Mouse (Mus musculus) stomach, embryonic 16.5 days (tissue): Measurements from ENCODE around the gene Fam172a. TPM values are rescaled to one million over a fixed set of nuclear protein-coding genes. Genes with fewer than 3 reads are reported as not detected.
A peak's percentile ranks its signal among the peaks of the same experiment; 100 is the strongest.

ENCODE experiments used
- ATAC-seq: fragments of 200-750 bp; cut with Nextera tagmentation; 2 replicates; pipeline ENCODE4 v1.8.0; 2017; ENCODE audit warnings: moderate number of reproducible peaks, moderate TSS enrichment; ENCODE audit not compliant: insufficient read depth, low FRiP score
- H3K27ac ChIP-seq: fragments of 300-500 bp; sonication (generic); 2 replicates; pipeline ENCODE4 v1.5.1; 2014; ENCODE audit warnings: low read length
- H3K27me3 ChIP-seq: fragments of 300-500 bp; sonication (generic); 2 replicates; pipeline ENCODE4 v1.6.1; 2014; ENCODE audit warnings: low read length, control low read depth, mixed read lengths; ENCODE audit not compliant: control insufficient read depth, insufficient read depth
- H3K36me3 ChIP-seq: fragments of 300-500 bp; sonication (generic); 2 replicates; pipeline ENCODE4 v1.6.1; 2014; ENCODE audit warnings: low read length; ENCODE audit not compliant: control insufficient read depth, insufficient read depth
- H3K4me1 ChIP-seq: fragments of 300-500 bp; sonication (generic); 2 replicates; pipeline ENCODE4 v1.6.1; 2014; ENCODE audit warnings: low read length, control low read depth, mixed read lengths; ENCODE audit not compliant: control insufficient read depth, insufficient read depth
- H3K4me2 ChIP-seq: fragments of 300-500 bp; sonication (generic); 2 replicates; pipeline ENCODE4 v1.6.1; 2014; ENCODE audit warnings: low read depth, low read length, mixed read lengths
- H3K4me3 ChIP-seq: fragments of 300-500 bp; sonication (generic); replicated peaks from 2 replicates; pipeline ENCODE4 v1.5.1; 2014; ENCODE audit warnings: mild to moderate bottlenecking, low read length
- H3K9ac ChIP-seq: fragments of 300-500 bp; sonication (generic); 2 replicates; pipeline ENCODE4 v1.6.1; 2014; ENCODE audit warnings: low read length
- H3K9me3 ChIP-seq: fragments of 300-500 bp; sonication (generic); replicated peaks from 2 replicates; pipeline ENCODE4 v1.6.1; 2016; ENCODE audit warnings: low read length, control low read depth; ENCODE audit not compliant: control insufficient read depth
- WGBS: fragments of 180-500 bp; shearing (Covaris S2); extraction: QIAGEN DNeasy Blood & Tissue Kit; methylation state at CpG from one replicate; pipeline ENCODE4 v1.1.7; 2014; 5-methylcytosine and 5-hydroxymethylcytosine counted together
- polyA plus RNA-seq: library from polyadenylated mRNA; unstranded; fragments of >200 nt; fragmentation: Nextera tagmentation; extraction: Ambion mirVana; gene quantifications from 2 replicates; pipeline ENCODE4 v1.2.1, GENCODE M21; 2015

Fam172a gene
- polyA plus RNA-seq, 1 experiment from 2014 or later: 25.6 TPM

GRCm38 (mm10) chr13:78196236-78196796 lies 494.5 kb downstream of the Fam172a start:
- Histone ChIP-seq H3K36me3 (no peaks in the 10 kb centered on the region), H3K4me3 (peak overlapping the region; percentile 46), H3K27me3 (peaks cover 15% of the 10 kb centered on the region), H3K9ac (peak overlapping the region; percentile 50), H3K4me1 (no peaks in the 10 kb centered on the region; the same call in 1 of the 2 replicates), H3K9me3 (no peaks in the 10 kb centered on the region), H3K4me2 (peak overlapping the region; percentile 54), H3K27ac (no peak overlapping the region)
- no peak for ATAC-seq
- WGBS: 25% methylated on average over 7 of the region's 7 CpGs

DNA sequence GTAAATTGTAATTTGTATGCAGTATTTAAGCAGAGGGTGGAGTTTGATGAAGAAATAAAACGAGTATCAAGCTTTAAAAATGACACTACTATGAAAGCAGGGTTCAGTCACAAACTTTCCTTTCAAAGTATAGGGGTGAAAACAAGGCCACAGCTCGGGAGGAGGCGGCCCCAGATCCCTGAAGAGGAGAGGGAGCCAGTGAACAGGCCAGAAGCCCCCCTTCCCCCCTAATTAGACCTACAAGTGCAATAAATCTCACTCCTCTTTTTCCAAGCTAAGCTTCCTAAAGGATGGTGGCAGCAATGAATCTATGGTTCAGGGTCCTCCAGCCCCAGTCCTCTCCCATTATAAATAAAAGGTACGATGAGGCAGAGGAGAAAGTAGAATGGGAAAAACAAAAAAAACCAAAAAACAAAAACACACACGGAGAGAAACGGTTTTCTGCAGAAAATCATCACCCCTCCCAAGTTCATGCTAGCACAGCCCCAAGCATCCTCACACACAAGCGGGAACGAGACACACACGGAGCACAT lies 495.5 kb downstream of the Fam172a start:
- ATAC-seq: no peak
- H3K9ac ChIP-seq: peak overlapping the region; percentile 96
- no peaks in the 10 kb centered on the region for H3K9me3 ChIP-seq
- peaks cover 3% of the 10 kb centered on the region for H3K4me1 ChIP-seq
- H3K4me3 ChIP-seq: peak overlapping the region; percentile 75
- no peaks in the 10 kb centered on the region for H3K36me3 ChIP-seq
- peaks cover 12% of the 10 kb centered on the region for H3K27me3 ChIP-seq
- peak overlapping the region; percentile 57 for H3K4me2 ChIP-seq
- H3K27ac ChIP-seq: peak overlapping the region; percentile 98
- WGBS: 2% methylated on average over 9 of the region's 9 CpGs

DNA sequence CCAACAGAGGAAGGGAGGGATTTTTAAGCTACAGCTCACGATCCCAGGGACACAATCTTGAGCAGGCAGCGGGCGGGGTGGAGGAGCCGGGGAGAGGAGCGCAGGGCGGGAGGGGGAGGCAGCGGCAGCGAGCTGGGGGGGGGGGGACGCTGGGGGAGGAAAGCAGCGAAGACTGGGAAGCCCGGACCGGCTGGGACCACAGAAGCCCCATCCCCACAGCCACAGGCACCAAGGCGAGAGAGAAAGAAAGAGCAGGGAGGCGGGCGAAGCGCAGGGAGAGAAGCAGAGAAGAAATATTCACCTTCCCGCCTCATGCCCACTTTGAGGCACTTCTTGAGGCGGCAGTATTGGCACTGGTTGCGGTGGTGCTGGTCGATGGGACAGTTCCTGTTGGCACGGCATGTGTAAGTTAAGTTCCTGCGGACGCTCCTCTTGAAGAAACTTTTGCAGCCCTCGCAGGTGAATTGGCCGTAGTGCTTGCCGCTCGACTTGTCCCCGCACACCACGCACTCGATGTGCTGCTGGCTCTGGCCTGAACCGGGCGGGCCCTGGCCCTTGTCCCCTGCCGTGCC lies 496.1 kb downstream of the Fam172a start:
- Histone ChIP-seq H3K27me3 (peaks cover 12% of the 10 kb centered on the region), H3K9ac (peak overlapping the region; percentile 96), H3K4me3 (peak overlapping the region; percentile 75), H3K4me2 (peak overlapping the region; percentile 57), H3K9me3 (no peaks in the 10 kb centered on the region), H3K4me1 (peaks cover 7% of the 10 kb centered on the region), H3K36me3 (no peaks in the 10 kb centered on the region), H3K27ac (peak overlapping the region; percentile 98)
- ATAC-seq: no peak
- WGBS: 0% methylated on average over 23 of the region's 33 CpGs

DNA sequence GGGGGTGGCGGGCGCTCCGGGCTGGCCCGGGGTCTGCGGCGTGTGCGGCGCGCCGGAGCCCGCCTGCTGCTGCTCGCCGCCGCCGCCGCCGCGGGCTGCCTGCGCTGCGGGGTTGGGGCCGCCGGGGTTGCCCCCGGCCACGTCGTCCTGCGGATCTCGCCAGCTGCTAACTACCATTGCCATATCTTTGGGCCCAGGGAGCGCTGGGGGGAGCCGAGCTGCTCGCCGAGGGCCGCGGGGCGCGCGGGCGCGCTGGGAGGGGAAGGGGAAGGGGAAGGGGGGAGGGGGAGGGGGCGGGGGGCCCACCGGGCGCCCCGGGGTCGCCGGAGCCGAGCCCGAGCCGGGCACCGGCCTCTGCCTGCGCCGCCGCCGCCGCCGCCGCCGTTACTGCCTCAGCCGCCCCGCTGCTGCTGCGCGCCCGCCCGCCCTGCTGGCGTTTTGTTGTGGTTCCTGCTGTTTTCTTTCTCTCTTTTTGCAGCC lies 496.6 kb downstream of the Fam172a start:
- WGBS: under 1% methylated on average over 33 of the region's 63 CpGs
- no peak for ATAC-seq
- Histone ChIP-seq H3K9ac (peak overlapping the region; percentile 96), H3K4me1 (peaks cover 8% of the 10 kb centered on the region), H3K36me3 (no peaks in the 10 kb centered on the region), H3K9me3 (no peaks in the 10 kb centered on the region), H3K27me3 (peaks cover 12% of the 10 kb centered on the region), H3K4me2 (peak overlapping the region; percentile 57), H3K27ac (peak overlapping the region; percentile 98), H3K4me3 (peak overlapping the region; percentile 75)

- Histone ChIP-seq H3K4me3 (peak overlapping the region; percentile 75), H3K9ac (peak overlapping the region; percentile 96), H3K9me3 (no peaks in the 10 kb centered on the region), H3K4me2 (peak overlapping the region; percentile 57), H3K4me1 (peaks cover 10% of the 10 kb centered on the region), H3K36me3 (no peaks in the 10 kb centered on the region), H3K27ac (peak overlapping the region; percentile 98), H3K27me3 (peaks cover 16% of the 10 kb centered on the region)
- peak; percentile 8; the same call in 1 of the 2 replicates for ATAC-seq
- WGBS: under 1% methylated on average over 50 of the region's 92 CpGs
Measured at GRCm38 (mm10) chr13:78198871-78199641, 497.2 kb downstream of the Fam172a start.

DNA sequence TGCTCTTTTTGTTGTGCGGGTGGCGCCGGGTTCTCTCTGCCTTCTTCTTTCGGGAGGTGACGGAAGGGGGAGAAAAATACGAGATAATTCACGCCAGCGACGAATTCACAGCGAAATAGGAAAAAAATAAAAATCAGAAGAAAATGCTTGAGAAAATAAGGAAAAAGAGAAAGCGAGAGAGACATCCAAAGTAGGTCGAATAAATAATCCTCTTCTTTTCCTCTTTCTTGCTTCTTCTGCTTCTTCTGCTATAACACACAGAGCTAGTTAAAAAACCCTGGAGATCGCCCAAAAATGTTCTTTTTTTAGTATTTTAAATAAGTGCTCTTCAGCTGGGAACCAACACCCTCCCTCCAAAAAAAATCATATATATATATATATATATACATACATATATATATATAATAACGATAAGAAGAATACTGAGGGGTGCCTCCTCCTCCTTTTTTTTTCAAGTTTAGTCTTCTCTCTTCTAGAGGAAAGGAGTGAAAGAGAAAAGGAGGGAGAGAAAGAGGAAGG lies 497.9 kb downstream of the Fam172a start, which contains the start of gene Nr2f1:
Nr2f1 (minus strand) TSS at position 116 of the 519 bp plus-strand sequence.
- Histone ChIP-seq H3K4me1 (peaks cover 12% of the 10 kb centered on the region), H3K36me3 (no peaks in the 10 kb centered on the region), H3K27me3 (peaks cover 15% of the 10 kb centered on the region), H3K4me3 (peak within 1 kb of the TSS; percentile 75), H3K4me2 (peak within 1 kb of the TSS; percentile 57), H3K27ac (peak within 1 kb of the TSS; percentile 98), H3K9me3 (no peaks in the 10 kb centered on the region), H3K9ac (peak within 1 kb of the TSS; percentile 96)
- whole genome bisulfite sequencing: 2% methylated on average over 14 of the region's 14 CpGs
- ATAC-seq: no peak

DNA sequence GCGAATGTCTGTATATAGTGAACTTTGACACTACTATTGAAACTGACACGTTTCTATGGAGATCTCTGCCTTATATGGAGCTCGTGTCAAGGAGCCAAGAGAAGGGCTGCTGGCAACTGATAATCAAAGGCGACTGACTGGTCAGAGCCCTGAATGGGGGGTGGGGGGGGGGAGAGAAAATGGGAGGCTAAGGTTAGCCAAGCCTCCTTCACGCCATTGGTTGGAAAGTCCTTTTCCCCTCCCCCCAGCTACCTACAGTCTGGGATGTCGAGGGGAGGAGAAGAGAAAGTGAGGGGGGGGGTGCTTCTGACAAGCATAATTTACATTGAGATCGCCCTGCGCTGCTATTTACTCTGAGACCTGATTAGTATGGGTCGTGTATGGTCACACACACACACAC lies 498.6 kb downstream of the Fam172a start:
- peak; percentile 56 for ATAC-seq
- no peak overlapping the region for H3K9ac ChIP-seq
- peak overlapping the region; percentile 64 for H3K27ac ChIP-seq
- H3K9me3 ChIP-seq: no peaks in the 10 kb centered on the region
- 0% methylated on average over 9 of the region's 9 CpGs for WGBS
- no peaks in the 10 kb centered on the region for H3K36me3 ChIP-seq
- peaks cover 12% of the 10 kb centered on the region for H3K4me1 ChIP-seq
- peak overlapping the region; percentile 57 for H3K4me2 ChIP-seq
- peaks cover 8% of the 10 kb centered on the region for H3K27me3 ChIP-seq
- H3K4me3 ChIP-seq: peak overlapping the region; percentile 75

DNA sequence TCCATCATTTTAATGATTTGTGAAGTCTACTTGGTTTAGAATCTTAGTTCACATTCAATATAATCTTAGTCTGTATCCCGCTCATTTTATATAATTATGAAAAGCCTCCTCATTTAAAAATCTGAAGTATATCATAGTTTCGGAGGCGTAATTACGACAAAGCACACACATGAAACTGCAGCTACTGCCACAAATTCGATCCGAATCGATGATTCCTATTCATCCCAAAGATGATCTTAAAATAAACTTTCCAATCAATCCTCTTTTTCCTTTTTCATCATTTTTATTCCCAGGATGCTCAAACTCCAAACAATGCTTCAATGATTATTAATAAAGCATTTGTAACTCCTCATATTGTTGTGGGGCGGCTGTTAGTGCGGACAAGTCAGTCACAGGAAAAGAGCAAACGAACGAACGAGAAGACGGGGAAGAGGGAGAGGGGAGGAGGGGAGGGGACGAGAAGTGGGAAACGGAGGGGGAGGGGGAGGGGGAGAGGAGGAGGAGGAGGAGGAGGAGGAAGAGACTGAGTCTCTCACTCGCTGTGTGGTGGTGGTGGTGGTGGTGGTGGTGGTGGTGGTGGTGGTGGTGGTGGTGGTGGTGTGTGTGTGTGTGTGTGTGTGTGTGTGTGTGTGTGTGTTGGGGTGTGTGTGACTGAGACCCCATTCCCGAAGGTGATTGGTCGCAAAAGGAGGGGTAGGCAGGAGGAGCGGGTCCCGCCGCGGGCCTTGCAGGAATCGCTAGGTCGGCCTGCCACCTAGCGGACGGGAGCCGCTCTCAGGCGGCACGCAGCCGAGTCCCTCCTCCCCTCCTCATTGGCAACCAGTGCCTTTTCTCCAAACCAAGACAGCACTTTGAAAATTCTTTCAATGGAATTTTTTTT lies 499.4 kb downstream of the Fam172a start:
- Histone ChIP-seq H3K4me3 (peak overlapping the region; percentile 75), H3K9ac (peak overlapping the region; percentile 80), H3K27ac (peak overlapping the region; percentile 92), H3K36me3 (no peaks in the 10 kb centered on the region), H3K9me3 (no peaks in the 10 kb centered on the region), H3K4me1 (peaks cover 12% of the 10 kb centered on the region), H3K4me2 (peak overlapping the region; percentile 57), H3K27me3 (peaks cover 4% of the 10 kb centered on the region)
- WGBS: under 1% methylated on average over 29 of the region's 30 CpGs
- peak; percentile 67 for ATAC-seq
